Mouse (Mus musculus) adrenal gland, postnatal 4 days (tissue): ENCODE measurements at regions not wholly inside any gene's neighbourhood (a gene's known extent, or its start where the extent isn't known, plus 50 kb on each side); places are given as distances from the start of the nearest gene placed in this dataset.
"Not testable (repeated sequence)": the region's sequence is repeated elsewhere in the genome, so short reads cannot be mapped to it uniquely, and the experiment has no call there.

Experiments
- DNase-seq, 2 experiments: peaks; one replicate each; pipeline ENCODE4 v3.0.0; 2021 to 2022; ENCODE audit warnings: low spot score in 2 of 2, mixed read lengths in 2 of 2

GRCm38 (mm10) chr8:20285523-20285922 lies 77.5 kb downstream of the Gm15319 start:
- DNase-seq = peak in 1 of 2 experiments; percentile 7

DNA sequence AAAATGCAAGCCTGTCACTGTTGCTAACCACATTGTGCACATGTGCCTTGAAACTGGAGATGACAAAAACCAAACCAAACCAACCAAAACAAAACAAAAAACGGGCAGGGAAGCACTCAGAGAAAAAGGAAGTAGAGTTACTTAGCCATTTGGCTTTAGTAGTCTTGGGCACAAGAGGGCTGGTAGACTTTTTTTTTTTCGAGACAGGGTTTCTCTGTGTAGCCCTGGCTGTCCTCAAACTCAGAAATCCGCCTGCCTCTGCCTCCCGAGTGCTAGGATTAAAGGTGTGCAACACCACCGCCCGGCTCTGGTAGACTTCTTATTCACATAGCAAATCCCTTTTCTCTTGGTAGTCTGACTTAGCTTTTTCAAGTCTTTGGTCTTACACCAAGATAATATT lies 78.2 kb downstream of the Gm15319 start:
- peak in 1 of 2 experiments; percentile 4 for DNase-seq

DNA sequence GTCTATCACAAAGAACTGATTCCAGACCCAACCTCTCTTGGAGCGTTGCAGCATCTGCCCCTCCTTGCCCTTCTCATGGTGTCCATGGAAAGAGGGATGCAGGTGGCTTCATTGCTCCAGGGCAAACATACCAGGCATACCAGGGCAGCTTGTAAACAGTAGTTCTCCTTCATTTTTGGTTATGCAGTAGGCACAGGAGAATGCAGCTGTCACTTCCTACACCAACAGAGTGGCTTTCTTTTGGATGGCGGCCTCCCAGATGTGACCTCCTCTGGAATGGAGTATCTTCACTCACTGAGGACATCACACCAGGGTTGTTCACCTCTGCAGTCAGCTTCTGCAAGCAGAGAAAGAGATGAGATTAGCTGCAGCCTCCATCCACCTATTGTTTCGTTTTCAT lies 79.9 kb downstream of the Gm15319 start:
- DNase-seq = not testable (repeated sequence)

GRCm38 (mm10) chr8:20281201-20281887 lies 81.7 kb downstream of the Gm15319 start:
- DNase-seq = not testable (repeated sequence)

DNA sequence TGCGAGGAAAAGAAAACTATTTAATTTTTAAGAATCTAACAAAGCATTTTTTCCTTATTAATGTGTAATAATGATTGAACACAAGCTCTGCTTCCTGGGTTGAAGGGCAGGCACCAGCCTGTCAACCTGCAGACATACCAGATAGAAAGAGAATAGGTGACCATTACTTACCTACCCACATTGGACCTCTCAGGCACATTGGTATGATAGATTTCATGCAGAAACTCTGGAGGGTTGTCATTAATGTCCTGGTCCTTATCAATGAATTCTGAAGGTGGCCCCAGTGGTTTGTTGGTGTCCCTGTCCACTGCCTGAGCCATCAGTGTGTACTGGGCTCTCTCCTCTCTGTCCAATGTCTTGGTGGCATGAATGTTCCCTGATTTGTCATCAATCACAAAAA lies 85.3 kb downstream of the Gm15319 start:
- not testable (repeated sequence) for DNase-seq

GRCm38 (mm10) chr8:20276661-20277060 lies 86.3 kb downstream of the Gm15319 start:
- not testable (repeated sequence) for DNase-seq

GRCm38 (mm10) chr8:20273844-20274243 lies 89.2 kb downstream of the Gm15319 start:
- not testable (repeated sequence) for DNase-seq

DNA sequence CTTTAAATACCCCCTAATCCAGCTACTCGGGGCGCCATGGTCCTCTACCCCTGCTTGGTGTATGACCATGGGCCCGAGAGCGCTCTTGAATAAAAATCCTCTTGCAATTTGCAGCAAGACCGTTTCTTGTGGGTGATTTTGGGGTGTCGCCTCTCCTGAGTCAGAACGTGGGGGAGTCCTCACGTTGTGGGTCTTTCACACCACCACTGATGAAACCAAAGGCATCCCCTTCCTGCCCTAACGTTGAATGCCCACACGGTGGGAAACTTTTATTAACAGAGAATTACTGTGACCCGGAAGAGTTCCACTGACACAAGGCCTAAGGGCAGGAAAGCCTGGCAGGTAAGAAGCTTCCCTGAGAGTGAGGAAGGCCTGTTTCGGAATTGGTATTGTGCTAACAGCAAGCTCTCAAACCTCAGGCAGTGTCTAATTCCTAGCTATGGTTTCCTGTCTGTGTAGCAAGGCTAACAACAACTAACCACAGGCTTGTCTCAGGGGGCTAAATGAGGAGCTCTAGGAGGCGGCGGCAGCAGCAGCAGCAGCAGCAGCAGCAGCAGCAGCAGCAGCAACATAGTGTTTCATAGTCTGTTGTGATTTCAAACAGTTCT lies 95.4 kb downstream of the Gm15319 start:
- peak in 1 of 2 experiments; percentile 8 for DNase-seq

DNA sequence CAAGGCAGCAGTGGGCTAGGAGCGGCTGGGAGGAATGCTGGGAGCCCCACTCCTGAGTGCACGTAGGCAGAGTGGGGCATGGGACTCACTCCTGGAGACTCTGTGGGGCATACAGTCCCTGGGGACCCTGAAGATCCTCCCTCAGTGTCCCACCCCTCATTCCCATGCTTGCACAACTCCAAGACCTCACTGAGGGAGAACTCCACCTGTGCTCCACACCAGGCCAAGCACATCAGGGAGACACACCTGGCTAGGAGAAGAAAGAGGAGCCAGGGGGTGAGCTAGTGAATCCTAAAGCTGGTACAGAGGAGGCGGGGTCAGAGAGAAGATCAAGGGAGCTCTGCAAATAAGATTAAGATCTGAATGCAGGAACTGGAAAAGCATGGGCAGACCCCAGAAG lies 96.2 kb downstream of the Gm15319 start:
- peak in 1 of 2 experiments; percentile 30 for DNase-seq

DNA sequence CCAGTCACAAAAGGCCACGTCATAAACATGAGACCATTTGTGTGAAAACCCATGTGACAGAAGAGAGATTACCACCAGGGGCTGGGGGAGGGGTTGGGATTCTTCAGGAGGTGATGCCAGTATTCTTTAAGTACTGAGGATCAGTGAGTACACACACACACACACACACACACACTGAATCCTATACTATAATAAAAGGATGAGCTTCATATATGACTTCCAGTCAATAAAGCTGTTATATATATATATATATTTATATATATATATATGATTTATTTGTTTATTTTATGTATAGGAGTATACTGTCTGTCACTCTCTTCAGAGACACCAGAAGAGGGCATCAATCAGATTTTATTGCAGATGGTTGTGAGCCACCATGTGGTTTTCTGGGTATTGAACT lies 98.4 kb downstream of the Gm15319 start:
- not testable (repeated sequence) for DNase-seq

GRCm38 (mm10) chr8:20264106-20264505 lies 98.9 kb downstream of the Gm15319 start:
- DNase-seq = peak in 1 of 2 experiments; percentile 33

DNA sequence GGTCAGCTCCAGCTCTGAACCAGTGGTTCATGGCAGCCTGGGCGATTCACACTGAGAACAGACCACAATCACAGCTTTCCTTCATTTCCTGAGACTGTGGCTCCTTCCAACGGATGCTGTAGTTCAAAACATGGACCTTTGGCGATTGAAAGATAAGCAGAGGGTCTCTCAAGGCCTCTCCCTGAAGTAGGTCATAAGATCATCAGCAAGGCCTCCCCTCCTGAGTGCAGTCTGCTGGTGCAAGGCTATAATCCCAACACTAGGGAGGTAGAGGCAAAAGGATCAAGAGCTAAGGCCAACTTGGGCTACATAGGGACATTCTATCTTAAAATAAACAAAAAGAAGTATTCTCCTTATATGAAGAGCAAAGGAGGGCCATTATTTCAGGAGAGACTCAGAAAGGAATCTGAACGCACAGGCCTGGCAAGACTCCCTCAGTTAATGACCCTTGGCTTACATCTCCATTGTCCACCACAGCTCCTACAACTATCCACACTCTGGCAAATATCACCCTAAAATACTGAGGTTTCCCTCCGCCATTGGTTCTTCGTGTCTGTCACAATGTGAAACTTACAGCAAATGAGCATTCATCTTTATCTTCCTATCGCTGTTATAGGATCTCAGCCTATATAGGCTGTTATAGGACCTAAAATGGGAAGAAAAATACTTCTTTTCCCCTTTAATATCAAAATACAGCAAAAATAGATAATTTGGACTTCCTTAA lies 100.0 kb downstream of the Gm15319 start:
- peak in 1 of 2 experiments; percentile 40 for DNase-seq

DNA sequence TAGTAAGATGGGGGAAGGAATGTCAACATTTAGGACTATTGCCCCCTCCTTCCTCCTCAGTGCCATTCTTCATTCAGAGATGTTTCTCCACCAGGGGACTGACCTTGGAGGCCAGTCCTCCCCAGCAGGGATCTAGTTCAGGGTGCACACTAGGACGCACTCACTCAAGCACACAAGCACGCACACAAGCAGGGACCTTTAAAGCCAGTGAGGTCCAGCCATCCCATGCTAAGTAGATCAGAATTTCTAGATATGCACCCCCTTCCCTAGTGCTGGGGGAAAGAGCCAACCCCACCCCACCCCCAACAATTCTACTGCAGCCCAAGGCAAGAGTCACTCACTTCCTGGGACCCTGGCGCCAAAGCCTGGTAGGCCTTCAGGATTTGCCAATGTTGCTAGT lies 100.8 kb downstream of the Gm15319 start:
- DNase-seq = peak in 1 of 2 experiments; percentile 14

DNA sequence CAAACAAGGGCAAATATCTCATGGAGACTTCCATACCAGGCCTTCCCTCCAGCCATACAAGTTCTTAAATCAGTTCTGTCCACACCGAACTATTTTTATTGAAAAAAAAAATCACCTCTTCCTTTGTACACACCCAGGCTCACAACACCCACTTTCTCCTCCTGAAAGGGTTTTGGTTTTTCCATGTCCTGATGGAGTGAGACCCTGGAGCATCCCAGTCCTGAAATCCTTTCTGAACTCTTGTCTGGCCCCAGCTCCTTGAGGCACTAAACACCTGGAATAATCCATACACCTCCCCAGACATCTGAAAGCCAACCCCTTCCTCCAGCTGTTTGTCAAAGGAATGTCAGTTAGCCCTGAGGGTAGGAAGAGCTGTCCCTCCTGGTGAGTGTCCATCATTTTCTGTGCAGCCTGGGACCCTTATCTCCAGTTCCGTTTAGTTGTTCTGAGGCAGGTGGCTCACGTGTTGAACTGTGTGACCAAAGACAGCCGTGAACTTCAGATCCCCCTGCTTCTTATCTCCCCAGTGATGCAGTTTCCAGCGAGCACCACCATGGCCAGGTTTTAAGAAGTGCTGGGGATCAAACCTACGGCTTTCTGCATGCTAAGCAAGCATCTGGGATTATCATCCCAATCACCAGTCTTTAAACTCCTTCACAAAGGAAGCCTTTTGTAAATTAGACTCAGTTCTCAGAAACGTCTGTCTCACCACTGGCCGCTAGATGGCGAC lies 101.4 kb downstream of the Gm15319 start:
- DNase-seq = not testable (repeated sequence)

- peak; percentile 46 to 55 for DNase-seq
Measured at GRCm38 (mm10) chr8:20261007-20261406, 102.0 kb downstream of the Gm15319 start.

GRCm38 (mm10) chr8:20260125-20260640 lies 102.8 kb downstream of the Gm15319 start:
- DNase-seq = not testable (repeated sequence)

GRCm38 (mm10) chr8:20259662-20260061 lies 103.3 kb downstream of the Gm15319 start:
- DNase-seq = peak in 1 of 2 experiments; percentile 21
